Mouse (Mus musculus): Measurements from ENCODE around the gene Rasgef1b. TPM values are rescaled to one million over a fixed set of nuclear protein-coding genes. Genes with fewer than 3 reads are reported as not detected.

Gene Rasgef1b
- total and polyA plus RNA-seq, 3 experiments, result 0.17 to 0.26 (median 0.21) TPM

- H3K27ac ChIP-seq (ENCODE audit: insufficient read depth, low read depth), result no peak overlapping the region
- no peak overlapping the region for H3K9ac ChIP-seq (ENCODE audit: insufficient read depth, low read depth)
- H3K4me3 ChIP-seq (replicated peaks in 1 of 3; ENCODE audit: low read depth in 2 of 3, low read length in 2 of 3, poor library complexity in 1 of 3), result no peak overlapping the region
- H3K36me3 ChIP-seq (replicated peaks in 1 of 2; ENCODE audit: control insufficient read depth in 1 of 2, insufficient read depth in 1 of 2, low read length in 1 of 2), result no peaks in the 10 kb centered on the region
- in situ Hi-C loops (cut with MboI; ENCODE audit: low pct_ligation_motif_present, low pct_unique_long_range_greater_than_20kb, low sequenced_read_pairs), result no loop called here
- H3K4me2 ChIP-seq (ENCODE audit: insufficient read depth, low read depth, poor library complexity, severe bottlenecking), result no peak overlapping the region
- no peak for DNase-seq (ENCODE audit: extremely low read depth)
- dilution Hi-C loops (cut with MboI; ENCODE audit: extremely low pct_ligation_motif_present, extremely low pct_unique_long_range_greater_than_20kb, low sequenced_read_pairs), result no loop called here
- H3K9me3 ChIP-seq (replicated peaks; ENCODE audit: low read length), result no peaks in the 10 kb centered on the region
- H3K4me1 ChIP-seq (ENCODE audit: control insufficient read depth in 1 of 2, insufficient read depth in 2 of 2), result no peaks in the 10 kb centered on the region
- no peaks in the 10 kb centered on the region for H3K79me2 ChIP-seq (replicated peaks; ENCODE audit: control insufficient read depth, extremely low read depth, insufficient read depth, poor library complexity, severe bottlenecking)
- no peak for TF ChIP-seq ZMIZ1 (IDR thresholded peaks at IDR 0.05; ENCODE audit: low read depth, low read length)
- TF ChIP-seq IRF4 (IDR thresholded peaks at IDR 0.05; ENCODE audit: low read depth, low read length), result no peak
- TF ChIP-seq RAD21 (IDR thresholded peaks at IDR 0.05; ENCODE audit: low read depth, low read length), result no peak
- TF ChIP-seq CHD2 (IDR thresholded peaks at IDR 0.05; ENCODE audit: low read length), result no peak
- no peak for TF ChIP-seq PAX5 (IDR thresholded peaks at IDR 0.05; ENCODE audit: low read length)
- TF ChIP-seq MEF2A (IDR thresholded peaks at IDR 0.05; ENCODE audit: borderline replicate concordance, low read depth, low read length), result no peak
- no peak for TF ChIP-seq ZKSCAN1 (IDR thresholded peaks at IDR 0.05; ENCODE audit: borderline replicate concordance, low read depth, low read length)
- TF ChIP-seq TBP (conservative IDR thresholded peaks at IDR 0.05; ENCODE audit: low read depth, low read length), result no peak
- TF ChIP-seq USF2 (conservative IDR thresholded peaks at IDR 0.05; ENCODE audit: low read depth, low read length), result no peak
- TF ChIP-seq MAFK (IDR thresholded peaks at IDR 0.05; ENCODE audit: insufficient replicate concordance, low read length), result no peak
- no peak for TF ChIP-seq EP300 (IDR thresholded peaks at IDR 0.05; ENCODE audit: low read length)
- TF ChIP-seq POLR2AphosphoS2 (IDR thresholded peaks at IDR 0.05; ENCODE audit: low read depth, low read length), result no peak
- TF ChIP-seq JUND (conservative IDR thresholded peaks at IDR 0.05; ENCODE audit: low read depth, low read length), result no peak
- TF ChIP-seq MXI1 (IDR thresholded peaks at IDR 0.05; ENCODE audit: low read depth, low read length), result no peak
- TF ChIP-seq MAZ (IDR thresholded peaks at IDR 0.05; ENCODE audit: low read depth, low read length), result no peak
- TF ChIP-seq ELF1 (IDR thresholded peaks at IDR 0.05; ENCODE audit: low read depth, low read length), result no peak
- no peaks in the 10 kb centered on the region for H3K27me3 ChIP-seq (replicated peaks)
Measured at GRCm38 (mm10) chr5:99279016-99279757, 449.7 kb downstream of the Rasgef1b start.

- H3K36me3 ChIP-seq (replicated peaks in 1 of 2; ENCODE audit: control insufficient read depth in 1 of 2, insufficient read depth in 1 of 2, low read length in 1 of 2), result no peaks in the 10 kb centered on the region
- dilution Hi-C loops (cut with MboI; ENCODE audit: extremely low pct_ligation_motif_present, extremely low pct_unique_long_range_greater_than_20kb, low sequenced_read_pairs) (no loop called here), in situ Hi-C loops (cut with MboI; ENCODE audit: low pct_ligation_motif_present, low pct_unique_long_range_greater_than_20kb, low sequenced_read_pairs) (no loop called here)
- no peak for DNase-seq (ENCODE audit: extremely low read depth)
- no peak overlapping the region for H3K9ac ChIP-seq (ENCODE audit: insufficient read depth, low read depth)
- no peak overlapping the region for H3K4me2 ChIP-seq (ENCODE audit: insufficient read depth, low read depth, poor library complexity, severe bottlenecking)
- TF ChIP-seq CTCF (conservative IDR thresholded peaks at IDR 0.05 in 1 of 2, IDR thresholded peaks at IDR 0.05 in 1 of 2; ENCODE audit: low read depth in 2 of 2, low read length in 2 of 2), result no peak
- no peak for TF ChIP-seq EP300 (IDR thresholded peaks at IDR 0.05; ENCODE audit: low read length)
- TF ChIP-seq RAD21 (IDR thresholded peaks at IDR 0.05; ENCODE audit: low read depth, low read length), result no peak
- no peak for TF ChIP-seq ZC3H11A (IDR thresholded peaks at IDR 0.05; ENCODE audit: low read depth, low read length)
- no peak for TF ChIP-seq NRF1 (IDR thresholded peaks at IDR 0.05; ENCODE audit: low read depth, low read length)
- no peak for TF ChIP-seq CHD1 (IDR thresholded peaks at IDR 0.05; ENCODE audit: low read depth, low read length)
- H3K27me3 ChIP-seq (replicated peaks), result no peaks in the 10 kb centered on the region
- no peak overlapping the region for H3K27ac ChIP-seq (ENCODE audit: insufficient read depth, low read depth)
- H3K4me1 ChIP-seq (ENCODE audit: control insufficient read depth in 1 of 2, insufficient read depth in 2 of 2), result no peaks in the 10 kb centered on the region
- no peaks in the 10 kb centered on the region for H3K79me2 ChIP-seq (replicated peaks; ENCODE audit: control insufficient read depth, extremely low read depth, insufficient read depth, poor library complexity, severe bottlenecking)
- no peaks in the 10 kb centered on the region for H3K9me3 ChIP-seq (replicated peaks; ENCODE audit: low read length)
- no peak overlapping the region for H3K4me3 ChIP-seq (replicated peaks in 1 of 3; ENCODE audit: low read depth in 2 of 3, low read length in 2 of 3, poor library complexity in 1 of 3)
Measured at GRCm38 (mm10) chr5:99278364-99278763, 450.5 kb downstream of the Rasgef1b start.
